Mouse (Mus musculus) MEL (cell line): ENCODE data around the gene Atp8b5. TPM values are rescaled to one million over a fixed set of nuclear protein-coding genes. Genes with fewer than 3 reads are reported as not detected.

Experiments used
- DNase-seq: peaks from one replicate; pipeline ENCODE4 v3.0.0; 2011; ENCODE audit warnings: low read depth, low spot score
- H3K27ac ChIP-seq: 2 replicates; pipeline ENCODE4 v1.5.1; 2012; ENCODE audit warnings: low read depth, mild to moderate bottlenecking, control low read depth, low read length, moderate library complexity; ENCODE audit not compliant: control insufficient read depth
- H3K27me3 ChIP-seq, 2 experiments: fragments of 150-350 bp in 1 of 2; sonication (generic) in 1 of 2; 2 replicates each; pipeline ENCODE4 v1.6.1; 2012; ENCODE audit warnings: low read length in 2 of 2, mild to moderate bottlenecking in 2 of 2, improper control_type of control experiment in 1 of 2, moderate library complexity in 1 of 2; ENCODE audit not compliant: insufficient read depth in 2 of 2, control insufficient read depth in 1 of 2
- H3K36me3 ChIP-seq, 2 experiments: 2 replicates each; pipeline ENCODE4 v1.6.1; 2012 to 2014; ENCODE audit warnings: low read length in 2 of 2, improper control_type of control experiment in 1 of 2, inconsistent platforms in 1 of 2, mild to moderate bottlenecking in 1 of 2; ENCODE audit not compliant: insufficient read depth in 2 of 2, control insufficient read depth in 1 of 2
- H3K4me1 ChIP-seq, 2 experiments: fragments of 150-350 bp in 1 of 2; sonication (generic) in 1 of 2; 2 replicates each; pipeline ENCODE4 v1.6.1; 2012; ENCODE audit warnings: low read length in 2 of 2, improper control_type of control experiment in 1 of 2, mild to moderate bottlenecking in 1 of 2; ENCODE audit not compliant: insufficient read depth in 2 of 2, control insufficient read depth in 1 of 2
- H3K4me3 ChIP-seq, 2 experiments: fragments of 150-350 bp in 1 of 2; sonication (generic) in 1 of 2; 2 replicates each; pipeline ENCODE4 v1.5.1; 2012; ENCODE audit warnings: low read depth in 2 of 2, low read length in 2 of 2, mild to moderate bottlenecking in 2 of 2, moderate library complexity in 2 of 2, control low read depth in 1 of 2, improper control_type of control experiment in 1 of 2; ENCODE audit not compliant: control insufficient read depth in 1 of 2, insufficient read depth in 1 of 2
- H3K79me2 ChIP-seq: 2 replicates; pipeline ENCODE4 v1.6.1; 2012; ENCODE audit warnings: mild to moderate bottlenecking, low read length, moderate library complexity; ENCODE audit not compliant: control insufficient read depth, poor library complexity, insufficient read depth
- H3K9ac ChIP-seq: 2 replicates; pipeline ENCODE4 v1.6.1; 2012; ENCODE audit warnings: low read depth, mild to moderate bottlenecking, control low read depth, low read length, moderate library complexity; ENCODE audit not compliant: control insufficient read depth, poor library complexity, severe bottlenecking
- H3K9me3 ChIP-seq: fragments of 150-350 bp; sonication (generic); replicated peaks from 2 replicates; pipeline ENCODE4 v1.6.1; 2012; ENCODE audit warnings: mild to moderate bottlenecking, low read length, improper control_type of control experiment, moderate library complexity; ENCODE audit not compliant: insufficient read depth
- BHLHE40 ChIP-seq: IDR thresholded peaks from 2 replicates; pipeline ENCODE4 v1.6.1; 2012; ENCODE audit warnings: low read depth, mild to moderate bottlenecking, inconsistent platforms, low read length, improper control_type of control experiment, borderline replicate concordance
- CTCF ChIP-seq, 3 experiments: IDR thresholded peaks in 2 of 3; conservative IDR thresholded peaks in 1 of 3; 2 replicates each; pipeline ENCODE4 v1.5.1; 2011 to 2012; ENCODE audit warnings: low read length in 3 of 3, low read depth in 2 of 3, mild to moderate bottlenecking in 2 of 3, improper control_type of control experiment in 1 of 3, inconsistent platforms in 1 of 3, mixed read lengths in 1 of 3, moderate library complexity in 1 of 3; ENCODE audit not compliant: control insufficient read depth in 1 of 3, insufficient read depth in 1 of 3, poor library complexity in 1 of 3, severe bottlenecking in 1 of 3
- E2F4 ChIP-seq: IDR thresholded peaks from 2 replicates; pipeline ENCODE4 v1.6.1; 2011; ENCODE audit warnings: low read depth, low read length, improper control_type of control experiment, borderline replicate concordance
- EP300 ChIP-seq, 2 experiments: IDR thresholded peaks; 2 replicates each; pipeline ENCODE4 v1.6.1; 2011; ENCODE audit warnings: improper control_type of control experiment in 2 of 2, low read length in 2 of 2, low read depth in 1 of 2, mild to moderate bottlenecking in 1 of 2
- GATA1 ChIP-seq: IDR thresholded peaks from 2 replicates; pipeline ENCODE4 v1.6.1; 2011; ENCODE audit warnings: low read depth, low read length, improper control_type of control experiment
- JUND ChIP-seq: IDR thresholded peaks from 2 replicates; pipeline ENCODE4 v1.6.1; 2011; ENCODE audit warnings: low read depth, mild to moderate bottlenecking, improper control_type of control experiment, low read length
- MYB ChIP-seq: IDR thresholded peaks from 2 replicates; pipeline ENCODE4 v1.6.1; 2011; ENCODE audit warnings: mild to moderate bottlenecking, low read depth, low read length, improper control_type of control experiment
- POLR2A ChIP-seq, 2 experiments: IDR thresholded peaks; 2 replicates each; pipeline ENCODE4 v1.6.1; 2011 to 2012; ENCODE audit warnings: low read length in 2 of 2, mild to moderate bottlenecking in 2 of 2, control low read depth in 1 of 2, improper control_type of control experiment in 1 of 2, low read depth in 1 of 2, moderate library complexity in 1 of 2; ENCODE audit not compliant: control insufficient read depth in 1 of 2, insufficient read depth in 1 of 2, poor library complexity in 1 of 2
- POLR2AphosphoS2 ChIP-seq: IDR thresholded peaks from 2 replicates; pipeline ENCODE4 v1.6.1; 2011; ENCODE audit warnings: low read length, improper control_type of control experiment
- RAD21 ChIP-seq: IDR thresholded peaks from 2 replicates; pipeline ENCODE4 v1.6.1; 2011; ENCODE audit warnings: mild to moderate bottlenecking, low read depth, low read length, improper control_type of control experiment
- RCOR1 ChIP-seq: IDR thresholded peaks from 2 replicates; pipeline ENCODE4 v1.6.1; 2012; ENCODE audit warnings: low read depth, mild to moderate bottlenecking, inconsistent platforms, low read length, improper control_type of control experiment
- SMC3 ChIP-seq: IDR thresholded peaks from 2 replicates; pipeline ENCODE4 v1.6.1; 2011; ENCODE audit warnings: low read depth, low read length, improper control_type of control experiment
- TAL1 ChIP-seq: IDR thresholded peaks from 2 replicates; pipeline ENCODE4 v1.6.1; 2012; ENCODE audit warnings: mild to moderate bottlenecking, inconsistent platforms, low read length, moderate library complexity, mixed read lengths
- TCF12 ChIP-seq: IDR thresholded peaks from 2 replicates; pipeline ENCODE4 v1.6.1; 2014; ENCODE audit warnings: low read depth, mild to moderate bottlenecking, inconsistent platforms, low read length, improper control_type of control experiment, moderate library complexity
- ZKSCAN1 ChIP-seq: IDR thresholded peaks from 2 replicates; pipeline ENCODE4 v1.6.1; 2012; ENCODE audit warnings: low read depth, mild to moderate bottlenecking, inconsistent platforms, low read length, improper control_type of control experiment, moderate library complexity
- ZNF384 ChIP-seq: IDR thresholded peaks from 2 replicates; pipeline ENCODE4 v1.6.1; 2012; ENCODE audit warnings: low read depth, mild to moderate bottlenecking, inconsistent platforms, low read length, improper control_type of control experiment
- polyA plus RNA-seq, 2 experiments: library from polyadenylated mRNA; stranded (reverse) in 1 of 2; unstranded in 1 of 2; fragments of >175 nt in 1 of 2; fragments of >200 nt in 1 of 2; gene quantifications; 2 replicates each; pipeline versions ENCODE4 v1.2.1 to v1.2.4; 2012; ENCODE audit warnings: low replicate concordance in 2 of 2, low read depth in 1 of 2; ENCODE audit not compliant: insufficient read length in 2 of 2, insufficient read depth in 1 of 2, missing spikeins in 1 of 2
- total RNA-seq: library from RNA; depleted of rRNA; stranded (reverse); fragments of 300-350 nt; gene quantifications from 2 replicates; pipeline ENCODE4 v1.2.3, GENCODE M21; 2012

The Atp8b5 gene
- total and polyA plus RNA-seq, 3 experiments, result 4.9 to 5.0 TPM; not detected in 1

GRCm38 (mm10) chr4:43394345-43394891, 127.5 kb downstream of the Atp8b5 start:
- Histone ChIP-seq H3K36me3 (no peaks in the 10 kb centered on the region; a peak in 1 of 4 replicates), H3K4me3 (no peak overlapping the region), H3K79me2 (no peaks in the 10 kb centered on the region), H3K9ac (no peak overlapping the region), H3K27me3 (no peaks in the 10 kb centered on the region), H3K4me1 (peaks cover 2 to 7% of the 10 kb centered on the region in 2 experiments; a peak in 1 of 4 replicates), H3K27ac (no peak overlapping the region), H3K9me3 (no peaks in the 10 kb centered on the region)
- no peak for DNase-seq
- TF ChIP-seq POLR2AphosphoS2, result no peak

GRCm38 (mm10) chr4:43395147-43395546, 128.2 kb downstream of the Atp8b5 start:
- Histone ChIP-seq H3K79me2 (no peaks in the 10 kb centered on the region), H3K9me3 (no peaks in the 10 kb centered on the region), H3K36me3 (no peaks in the 10 kb centered on the region; a peak in 1 of 4 replicates), H3K27me3 (no peaks in the 10 kb centered on the region), H3K9ac (no peak overlapping the region), H3K27ac (no peak overlapping the region), H3K4me1 (peaks cover 2 to 7% of the 10 kb centered on the region in 2 experiments; a peak in 1 of 4 replicates), H3K4me3 (no peak overlapping the region)
- TF ChIP-seq RCOR1 (peak; percentile 41; the same call in 1 of the 2 replicates), MYB (no peak), GATA1 (peak; percentile 44), ZKSCAN1 (no peak), TAL1 (peak; percentile 25; the same call in 1 of the 2 replicates), TCF12 (peak; percentile 26; the same call in 1 of the 2 replicates), ZNF384 (no peak), SMC3 (no peak), EP300 (IDR thresholded peaks at IDR 0.05; ENCODE audit: low read depth in 1 of 2, low read length in 2 of 2) (peak; percentile 63 to 66; a peak in 3 of 4 replicates)
- peak; percentile 24 for DNase-seq

- Histone ChIP-seq H3K36me3 (no peaks in the 10 kb centered on the region; a peak in 1 of 4 replicates), H3K27ac (no peak overlapping the region), H3K9ac (no peak overlapping the region), H3K9me3 (no peaks in the 10 kb centered on the region), H3K27me3 (no peaks in the 10 kb centered on the region), H3K79me2 (no peaks in the 10 kb centered on the region), H3K4me1 (peaks cover 2 to 7% of the 10 kb centered on the region in 2 experiments; a peak in 1 of 4 replicates), H3K4me3 (no peak overlapping the region)
- no peak for DNase-seq
- TF ChIP-seq CTCF (IDR thresholded peaks at IDR 0.05 in 2 of 3, conservative IDR thresholded peaks at IDR 0.05 in 1 of 3; ENCODE audit: control insufficient read depth in 1 of 3, insufficient read depth in 1 of 3, low read depth in 2 of 3, low read length in 3 of 3, poor library complexity in 1 of 3, severe bottlenecking in 1 of 3) (no peak), POLR2A (IDR thresholded peaks at IDR 0.05; ENCODE audit: control insufficient read depth in 1 of 2, insufficient read depth in 1 of 2, low read depth in 1 of 2, low read length in 2 of 2, poor library complexity in 1 of 2) (no peak), RAD21 (no peak), JUND (no peak), BHLHE40 (no peak), E2F4 (no peak)
Observed at GRCm38 (mm10) chr4:43395836-43396235, 128.9 kb downstream of the Atp8b5 start.
